ENCODE assay signal across 9 mouse cellular contexts in genomic region chr12:104002569-104003237, GRCm38 (mm10). TPM values are rescaled to one million over a fixed set of nuclear protein-coding genes. Genes with fewer than 3 reads are reported as not detected.
DNase-seq lines count a peak whose midpoint lies in the region; ATAC-seq lines count a peak whose summit lies in the region.
"Had no signal": no experiment of that assay in that cellular context is flagged by ENCODE, and none has a peak within 500 bp of the region (broad histone marks: within the 10 kb centered on the region; RNA-seq: fewer than 3 reads in every experiment).

No protein-coding gene starts in this region.

- H3K36me3 ChIP-seq in embryonic facial prominence, embryonic 14.5 days (ENCODE audit: control insufficient read depth, insufficient read depth, low read length), result no peaks in the 10 kb centered on the region
- no peaks in the 10 kb centered on the region for H3K36me3 ChIP-seq in embryonic facial prominence, embryonic 10.5 days (replicated peaks)
- H3K36me3 ChIP-seq in kidney, embryonic 14.5 days (ENCODE audit: control insufficient read depth, insufficient read depth, low read length), result no peaks in the 10 kb centered on the region
- H3K36me3 ChIP-seq: limb, embryonic 15.5 days had no signal

- H3K9me3 ChIP-seq in embryonic facial prominence, embryonic 14.5 days (ENCODE audit: control insufficient read depth, low read length), result peaks cover 5% of the 10 kb centered on the region; the same call in 1 of the 2 replicates
- H3K9me3 ChIP-seq in embryonic facial prominence, embryonic 10.5 days, result peaks cover 6% of the 10 kb centered on the region; the same call in 1 of the 2 replicates
- H3K9me3 ChIP-seq in kidney, embryonic 14.5 days (ENCODE audit: control insufficient read depth, low read length), result peaks cover 4% of the 10 kb centered on the region; the same call in 1 of the 2 replicates
- H3K9me3 ChIP-seq: limb, embryonic 15.5 days had no signal

- peak; percentile 67 for DNase-seq in embryonic facial prominence, embryonic 14.5 days (ENCODE audit: low spot score)
- no peak for DNase-seq in embryonic facial prominence, embryonic 10.5 days (ENCODE audit: low spot score)
- peak; percentile 57 for DNase-seq in gonadal fat pad, adult 2 months (ENCODE audit: low read depth)
- DNase-seq in skeletal muscle tissue, adult 2 months (ENCODE audit: low read depth, low spot score), result peak; percentile 20
- no peak for DNase-seq in spleen, postnatal 10 days (ENCODE audit: low spot score in 2 of 2)
- no peak for DNase-seq in cerebellum, adult 11 months

- ATAC-seq in embryonic facial prominence, embryonic 14.5 days (ENCODE audit: low read depth), result peak; percentile 44; the same call in 1 of the 2 replicates
- peak; percentile 57 for ATAC-seq in kidney, embryonic 14.5 days (ENCODE audit: low FRiP score, low TSS enrichment)
- no peak for ATAC-seq in CD4-positive, CD25-positive, alpha-beta regulatory T cell, adult 4 months

- no peak overlapping the region for H3K4me3 ChIP-seq in embryonic facial prominence, embryonic 14.5 days (ENCODE audit: low read depth, low read length)
- H3K4me3 ChIP-seq in embryonic facial prominence, embryonic 10.5 days, result no peak overlapping the region
- no peak overlapping the region for H3K4me3 ChIP-seq in kidney, embryonic 14.5 days (ENCODE audit: low read length)
- H3K4me3 ChIP-seq: limb, embryonic 15.5 days had no signal

- H3K27ac ChIP-seq in embryonic facial prominence, embryonic 14.5 days (replicated peaks; ENCODE audit: low read depth, low read length), result no peak overlapping the region
- H3K27ac ChIP-seq in embryonic facial prominence, embryonic 10.5 days (replicated peaks), result no peak overlapping the region
- H3K27ac ChIP-seq in kidney, embryonic 14.5 days (ENCODE audit: low read depth, low read length), result no peak overlapping the region; the same call in 1 of the 2 replicates
- H3K27ac ChIP-seq: limb, embryonic 15.5 days had no signal

- H3K4me2 ChIP-seq in embryonic facial prominence, embryonic 14.5 days (ENCODE audit: low read depth, low read length), result no peak overlapping the region
- H3K4me2 ChIP-seq in kidney, embryonic 14.5 days (replicated peaks; ENCODE audit: low read depth, low read length), result no peak overlapping the region
- H3K4me2 ChIP-seq: limb, embryonic 15.5 days had no signal

- no peak overlapping the region for H3K9ac ChIP-seq in embryonic facial prominence, embryonic 14.5 days (ENCODE audit: low read depth, low read length)
- no peak overlapping the region for H3K9ac ChIP-seq in kidney, embryonic 14.5 days (ENCODE audit: low read depth, low read length)
- H3K9ac ChIP-seq: limb, embryonic 15.5 days had no signal

- no peaks in the 10 kb centered on the region for H3K27me3 ChIP-seq in embryonic facial prominence, embryonic 14.5 days (replicated peaks; ENCODE audit: control insufficient read depth, insufficient read depth, low read length)
- no peaks in the 10 kb centered on the region for H3K27me3 ChIP-seq in embryonic facial prominence, embryonic 10.5 days (replicated peaks; ENCODE audit: low read depth, poor library complexity, severe bottlenecking)
- H3K27me3 ChIP-seq in kidney, embryonic 14.5 days (ENCODE audit: control insufficient read depth, insufficient read depth, low read length), result no peaks in the 10 kb centered on the region
- H3K27me3 ChIP-seq: limb, embryonic 15.5 days had no signal

- 65% methylated on average over 10 of the region's 10 CpGs for WGBS in embryonic facial prominence, embryonic 14.5 days
- WGBS in embryonic facial prominence, embryonic 10.5 days, result 89% methylated on average over 10 of the region's 10 CpGs
- WGBS in kidney, embryonic 14.5 days, result 43% methylated on average over 10 of the region's 10 CpGs

- H3K4me1 ChIP-seq in embryonic facial prominence, embryonic 14.5 days (ENCODE audit: control insufficient read depth, insufficient read depth, low read length), result no peaks in the 10 kb centered on the region
- no peaks in the 10 kb centered on the region for H3K4me1 ChIP-seq in embryonic facial prominence, embryonic 10.5 days
- H3K4me1 ChIP-seq in kidney, embryonic 14.5 days (ENCODE audit: control insufficient read depth, insufficient read depth, low read length), result 0 out of 2 replicates have a peak, but pooled peaks cover 5% of the 10 kb centered on the region

RNA-seq across cellular contexts. Expression of gene Serpina9, which starts 10.9 kb away (rescaled TPM):
- polyA plus RNA-seq in embryonic facial prominence, embryonic 14.5 days (2014; fragmentation: Nextera tagmentation; extraction: Ambion mirVana), result 0.54 and 0.82 TPM in 2 replicates
- not detected in 2 replicates for polyA plus RNA-seq in embryonic facial prominence, embryonic 10.5 days (2016; fragmentation: Nextera tagmentation; extraction: Ambion mirVana)
- polyA plus RNA-seq in gonadal fat pad, adult 2 months (2012; rRNA removed), result not detected in 2 replicates
- not detected in 2 replicates for polyA plus RNA-seq in kidney, embryonic 14.5 days (2014; fragmentation: Nextera tagmentation; extraction: Ambion mirVana)
- 1 to 10 TPM; 1.8 to 4.8 TPM for polyA plus RNA-seq in CD4-positive, CD25-positive, alpha-beta regulatory T cell, adult 4 months (2017; shearing (Covaris generic))

RNA-seq across cellular contexts. Expression of gene Serpina11, which starts 12.9 kb away (rescaled TPM):
- not detected in 2 replicates for polyA plus RNA-seq in embryonic facial prominence, embryonic 14.5 days (2014; fragmentation: Nextera tagmentation; extraction: Ambion mirVana)
- polyA plus RNA-seq in embryonic facial prominence, embryonic 10.5 days (2016; fragmentation: Nextera tagmentation; extraction: Ambion mirVana), result not detected in 2 replicates
- polyA plus RNA-seq in gonadal fat pad, adult 2 months (2012; rRNA removed), result not detected in 2 replicates
- not detected in 2 replicates for polyA plus RNA-seq in kidney, embryonic 14.5 days (2014; fragmentation: Nextera tagmentation; extraction: Ambion mirVana)
- polyA plus RNA-seq in CD4-positive, CD25-positive, alpha-beta regulatory T cell, adult 4 months (2017; shearing (Covaris generic)), result not detected
- polyA plus RNA-seq: limb, embryonic 15.5 days had no signal

RNA-seq across cellular contexts. Expression of gene Serpina12, which starts 41.5 kb away (rescaled TPM):
- polyA plus RNA-seq in embryonic facial prominence, embryonic 14.5 days (2014; fragmentation: Nextera tagmentation; extraction: Ambion mirVana), result 0.07 TPM in 1 of 2 replicates, not detected in the other
- polyA plus RNA-seq in embryonic facial prominence, embryonic 10.5 days (2016; fragmentation: Nextera tagmentation; extraction: Ambion mirVana), result not detected in 2 replicates
- polyA plus RNA-seq in gonadal fat pad, adult 2 months (2012; rRNA removed), result 0.07 TPM in 1 of 2 replicates, not detected in the other
- not detected in 2 replicates for polyA plus RNA-seq in kidney, embryonic 14.5 days (2014; fragmentation: Nextera tagmentation; extraction: Ambion mirVana)
- polyA plus RNA-seq in CD4-positive, CD25-positive, alpha-beta regulatory T cell, adult 4 months (2017; shearing (Covaris generic)), result under 1 TPM in 1 of 2 experiments, not detected in 1; 0.26 TPM

RNA-seq across cellular contexts. Expression of gene Serpina1e, which starts 43.9 kb away (rescaled TPM):
- polyA plus RNA-seq in embryonic facial prominence, embryonic 14.5 days (2014; fragmentation: Nextera tagmentation; extraction: Ambion mirVana), result not detected in 2 replicates
- not detected in 2 replicates for polyA plus RNA-seq in embryonic facial prominence, embryonic 10.5 days (2016; fragmentation: Nextera tagmentation; extraction: Ambion mirVana)
- polyA plus RNA-seq in gonadal fat pad, adult 2 months (2012; rRNA removed), result 0.36 and 0.85 TPM in 2 replicates
- 0.19 and 0.26 TPM in 2 replicates for polyA plus RNA-seq in kidney, embryonic 14.5 days (2014; fragmentation: Nextera tagmentation; extraction: Ambion mirVana)
- polyA plus RNA-seq in CD4-positive, CD25-positive, alpha-beta regulatory T cell, adult 4 months (2017; shearing (Covaris generic)), result not detected

Comparison
In these comparisons a context has a peak if more than half of its experiments do, and no peak if none do; other contexts are left out.
1. DNase-seq: peak in embryonic facial prominence, embryonic 14.5 days (single experiment), gonadal fat pad, adult 2 months (single experiment) and skeletal muscle tissue, adult 2 months (single experiment); none in embryonic facial prominence, embryonic 10.5 days (single experiment), spleen, postnatal 10 days (0 of 2) and cerebellum, adult 11 months (single experiment).